Mouse (Mus musculus) erythroblast, embryonic 14.5 days (primary cell): ENCODE results near the gene Rai14. TPM values are rescaled to one million over a fixed set of nuclear protein-coding genes. Genes with fewer than 3 reads are reported as not detected.

Source experiments
- H3K27me3 ChIP-seq: 2 replicates; pipeline ENCODE4 v1.6.1; 2012; ENCODE audit warnings: inconsistent platforms; ENCODE audit not compliant: control insufficient read depth
- H3K36me3 ChIP-seq: 2 replicates; pipeline ENCODE4 v1.6.1; 2012; ENCODE audit warnings: mild to moderate bottlenecking, inconsistent platforms; ENCODE audit not compliant: control insufficient read depth
- H3K4me1 ChIP-seq: 2 replicates; pipeline ENCODE4 v1.6.1; 2012; ENCODE audit warnings: inconsistent platforms; ENCODE audit not compliant: control insufficient read depth
- H3K4me3 ChIP-seq: replicated peaks from 2 replicates; pipeline ENCODE3; 2012; ENCODE audit warnings: moderate library complexity, mild to moderate bottlenecking, inconsistent platforms
- H3K9me3 ChIP-seq: 2 replicates; pipeline ENCODE4 v1.6.1; 2012; ENCODE audit warnings: low read length, inconsistent platforms, mixed read lengths; ENCODE audit not compliant: control insufficient read depth
- GATA1 ChIP-seq: IDR thresholded peaks from 2 replicates; pipeline ENCODE4 v1.6.1; 2012; ENCODE audit warnings: low read length, inconsistent platforms, mixed read lengths
- TAL1 ChIP-seq: IDR thresholded peaks from 3 replicates; pipeline ENCODE4 v1.6.1; 2012; ENCODE audit warnings: low read length, inconsistent platforms, mixed read lengths
- polyA plus RNA-seq: library from polyadenylated mRNA; stranded (reverse); fragments of >175 nt; gene quantifications from 2 replicates; pipeline ENCODE4 v1.2.3, GENCODE M21; 2012

Gene Rai14
- polyA plus RNA-seq, 1 experiment, result not detected

DNA sequence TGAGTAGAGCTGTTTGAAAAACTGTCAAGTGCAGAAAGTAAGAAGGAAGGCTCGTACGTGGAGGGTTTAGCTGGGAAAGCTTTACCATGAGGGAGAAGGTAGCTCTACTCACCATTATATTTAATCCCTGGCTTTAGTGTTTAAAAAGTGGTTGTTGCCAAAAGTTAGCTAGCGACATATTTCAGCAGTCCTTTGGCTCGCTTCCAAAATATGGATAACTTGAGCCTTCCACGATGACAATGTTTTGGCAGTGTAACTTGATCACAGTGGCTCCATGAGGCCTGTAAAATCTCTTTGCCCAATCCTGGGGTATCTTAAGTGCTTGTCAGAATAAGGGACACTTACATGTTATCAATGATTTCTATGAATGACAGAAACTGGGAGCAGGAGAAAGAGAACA is 12.9 kb downstream of the Rai14 start:
- TF ChIP-seq GATA1 (no peak), TAL1 (no peak)
- Histone ChIP-seq H3K27me3 (no peaks in the 10 kb centered on the region), H3K36me3 (no peaks in the 10 kb centered on the region), H3K4me1 (no peaks in the 10 kb centered on the region), H3K4me3 (no peak overlapping the region), H3K9me3 (no peaks in the 10 kb centered on the region)

DNA sequence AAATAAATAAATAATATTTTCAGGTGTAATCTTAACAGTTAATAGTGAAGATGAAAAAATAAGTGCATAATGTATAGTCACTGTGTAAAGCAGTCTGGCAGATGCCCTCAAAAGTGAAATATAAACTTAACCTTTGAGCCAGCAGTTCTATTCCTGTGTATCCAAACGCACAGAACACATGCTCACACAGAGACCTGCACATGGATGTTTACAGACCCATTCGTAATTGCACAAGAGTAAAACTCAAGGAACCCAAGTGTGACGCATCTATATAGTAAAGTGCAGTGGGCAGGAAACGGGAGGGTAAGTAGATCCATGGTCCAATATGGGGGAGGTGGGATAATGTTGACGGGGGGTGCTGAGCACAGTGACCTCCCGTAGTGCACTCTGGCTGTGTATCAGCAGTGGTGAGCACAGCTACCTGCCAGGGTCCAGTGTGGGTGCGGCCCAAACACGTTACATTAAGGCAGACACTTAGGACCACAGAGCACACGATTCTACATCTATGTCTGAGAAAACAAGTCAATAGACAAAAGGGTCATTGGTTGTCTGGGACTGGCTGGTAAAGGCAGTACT is 13.4 kb downstream of the Rai14 start:
- Histone ChIP-seq H3K9me3 (no peaks in the 10 kb centered on the region), H3K27me3 (no peaks in the 10 kb centered on the region), H3K4me3 (no peak overlapping the region), H3K36me3 (no peaks in the 10 kb centered on the region), H3K4me1 (no peaks in the 10 kb centered on the region)
- no peak for TF ChIP-seq TAL1
- TF ChIP-seq GATA1, result no peak

DNA sequence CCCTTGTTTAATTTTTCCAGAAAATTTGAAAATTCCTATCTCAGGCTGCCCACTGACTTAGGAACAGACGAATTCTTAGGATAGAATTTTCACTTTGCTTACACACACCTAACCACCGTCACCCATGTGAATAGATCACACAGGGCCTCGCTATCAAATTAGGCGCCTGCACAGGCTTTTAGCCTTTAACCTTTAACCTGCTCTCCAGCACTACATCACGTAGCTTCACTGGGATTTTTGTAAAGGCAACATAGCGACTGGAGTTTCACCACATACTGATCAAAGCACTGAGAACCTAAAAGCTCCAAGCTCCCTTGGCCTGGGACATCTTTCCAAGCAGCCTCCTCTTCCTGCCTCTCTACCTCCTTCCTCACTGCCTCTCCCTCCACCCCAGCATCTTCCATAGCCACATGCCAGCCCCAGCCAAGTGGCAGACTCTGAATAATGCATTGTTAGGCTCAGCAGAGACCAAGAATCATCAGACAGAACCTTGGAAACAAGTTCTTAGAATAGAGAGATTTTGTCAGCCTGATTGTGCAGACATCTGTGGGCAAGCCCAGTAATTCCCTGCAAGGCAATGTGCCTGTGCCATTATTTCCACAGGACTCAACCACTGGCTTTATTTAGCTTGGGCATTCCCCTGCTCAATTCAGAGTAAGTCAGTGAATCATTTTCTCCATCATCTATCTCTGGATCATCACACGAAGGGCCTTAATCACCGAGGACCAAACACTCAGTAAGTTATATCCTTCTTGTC is 17.8 kb downstream of the Rai14 start:
- Histone ChIP-seq H3K4me3 (no peak overlapping the region), H3K36me3 (no peaks in the 10 kb centered on the region), H3K27me3 (no peaks in the 10 kb centered on the region), H3K9me3 (no peaks in the 10 kb centered on the region), H3K4me1 (no peaks in the 10 kb centered on the region)
- TF ChIP-seq GATA1 (no peak), TAL1 (no peak)

DNA sequence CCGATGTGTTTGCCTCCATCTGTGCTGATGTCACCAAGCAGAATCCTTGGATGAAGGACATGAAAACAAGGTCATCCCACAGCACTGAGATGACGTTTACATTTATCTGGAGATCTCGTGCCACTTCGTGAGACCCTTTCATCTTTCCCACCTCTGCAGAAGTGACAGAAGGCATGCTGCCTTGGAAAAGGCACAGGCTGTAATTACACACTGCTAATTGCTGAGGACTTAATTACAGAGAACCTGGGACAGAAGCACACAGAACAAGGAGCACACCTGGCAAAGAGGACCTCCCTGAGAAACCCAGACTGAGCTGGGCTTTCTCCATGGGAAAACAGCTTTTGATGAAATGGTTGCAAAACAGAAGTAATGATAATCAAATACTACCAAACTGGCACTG is 21.8 kb downstream of the Rai14 start:
- H3K27me3 ChIP-seq, result no peaks in the 10 kb centered on the region

DNA sequence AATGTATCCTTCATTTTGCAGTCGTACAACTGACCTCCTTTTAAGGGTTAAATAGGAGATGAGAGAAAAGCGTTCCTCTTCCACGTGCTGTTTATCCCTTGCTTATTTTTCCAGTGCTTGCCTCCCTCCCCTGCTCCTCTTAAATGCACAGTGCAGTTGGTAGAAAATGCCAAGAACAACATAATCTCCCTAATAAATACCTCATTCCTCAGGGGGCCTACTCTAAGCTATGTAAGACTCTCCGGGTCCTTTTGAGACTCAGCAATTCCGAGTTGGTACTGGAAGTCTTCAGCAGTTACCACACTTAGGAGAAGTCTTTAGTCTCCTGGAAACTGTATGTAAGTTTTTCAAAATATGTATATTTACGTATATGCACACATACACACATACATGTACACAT is 22.9 kb downstream of the Rai14 start:
- Histone ChIP-seq H3K9me3 (no peaks in the 10 kb centered on the region), H3K4me3 (no peak overlapping the region), H3K4me1 (no peaks in the 10 kb centered on the region), H3K27me3 (no peaks in the 10 kb centered on the region), H3K36me3 (no peaks in the 10 kb centered on the region)
- TF ChIP-seq GATA1 (no peak), TAL1 (no peak)

More for the DNA sequence above, 21.8 kb downstream of the Rai14 start:
- no peak for TF ChIP-seq TAL1
- no peak overlapping the region for H3K4me3 ChIP-seq
- no peaks in the 10 kb centered on the region for H3K4me1 ChIP-seq
- H3K9me3 ChIP-seq, result no peaks in the 10 kb centered on the region
- H3K36me3 ChIP-seq, result no peaks in the 10 kb centered on the region

DNA sequence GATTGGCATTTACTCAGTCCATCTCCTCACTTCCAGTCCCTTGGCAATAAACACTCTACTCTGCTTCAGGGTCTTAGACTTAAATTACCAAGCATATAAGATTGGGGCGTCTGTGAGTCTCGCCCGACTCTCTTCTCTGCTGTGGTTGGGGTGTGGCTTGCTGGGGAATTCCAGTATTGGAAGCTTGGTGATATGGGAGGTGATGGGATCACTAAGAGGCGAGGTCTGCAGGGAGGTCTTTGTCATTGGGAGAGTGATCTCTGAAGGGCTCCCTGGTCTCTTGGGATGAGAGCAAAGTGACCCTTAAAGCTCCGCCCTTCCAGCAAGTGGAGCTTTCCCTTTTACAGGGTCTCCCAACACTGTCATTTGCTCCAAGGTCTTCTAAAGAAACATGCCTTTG is 23.5 kb downstream of the Rai14 start:
- H3K4me1 ChIP-seq, result no peaks in the 10 kb centered on the region
- TF ChIP-seq GATA1 (no peak), TAL1 (no peak)
- H3K4me3 ChIP-seq, result no peak overlapping the region
- no peaks in the 10 kb centered on the region for H3K27me3 ChIP-seq
- no peaks in the 10 kb centered on the region for H3K9me3 ChIP-seq
- H3K36me3 ChIP-seq, result no peaks in the 10 kb centered on the region

DNA sequence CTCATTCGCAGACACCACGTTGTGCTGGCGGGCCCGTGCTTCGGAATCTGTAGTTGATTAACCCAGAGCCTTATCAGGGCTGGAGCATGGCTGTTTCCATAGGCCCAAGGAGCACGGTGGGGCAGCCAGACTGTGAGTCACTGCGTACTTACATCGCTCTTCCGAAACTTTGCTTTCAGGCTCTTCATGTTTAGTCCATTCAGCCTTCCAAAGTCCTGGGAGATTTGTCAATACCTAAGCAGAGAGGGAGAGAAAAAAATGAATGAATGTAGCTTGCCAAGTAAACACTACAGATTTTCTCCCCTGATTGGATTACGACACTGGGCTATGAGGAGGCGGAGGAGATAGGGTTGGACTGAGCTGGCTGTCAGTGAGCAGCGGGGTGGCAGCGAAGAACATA is 24.2 kb downstream of the Rai14 start:
- H3K27me3 ChIP-seq, result no peaks in the 10 kb centered on the region
- H3K36me3 ChIP-seq, result no peaks in the 10 kb centered on the region
- no peak for TF ChIP-seq TAL1
- no peaks in the 10 kb centered on the region for H3K9me3 ChIP-seq
- no peak overlapping the region for H3K4me3 ChIP-seq
- H3K4me1 ChIP-seq, result no peaks in the 10 kb centered on the region

DNA sequence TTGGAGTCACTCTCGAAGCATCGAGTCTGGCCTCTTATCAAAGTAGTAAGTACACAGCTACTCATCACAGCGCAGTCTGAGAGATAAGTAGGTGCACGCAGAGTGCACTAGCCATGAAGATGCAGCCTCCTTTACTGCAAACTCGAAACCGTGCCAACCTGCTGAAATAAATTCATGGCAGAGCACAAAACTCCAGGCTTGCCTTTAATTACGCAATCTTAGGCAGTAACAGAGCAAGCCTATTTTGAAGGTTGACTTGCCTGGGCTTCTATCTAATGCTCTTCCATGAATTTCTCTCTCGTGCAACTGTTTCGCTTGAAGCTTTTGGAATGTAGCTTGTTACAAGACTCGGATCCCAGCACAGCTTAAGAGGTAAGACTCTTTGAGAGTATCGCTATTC is 25.1 kb downstream of the Rai14 start:
- Histone ChIP-seq H3K27me3 (no peaks in the 10 kb centered on the region), H3K9me3 (no peaks in the 10 kb centered on the region), H3K4me1 (no peaks in the 10 kb centered on the region), H3K36me3 (no peaks in the 10 kb centered on the region), H3K4me3 (no peak overlapping the region)
- no peak for TF ChIP-seq GATA1
- no peak for TF ChIP-seq TAL1

DNA sequence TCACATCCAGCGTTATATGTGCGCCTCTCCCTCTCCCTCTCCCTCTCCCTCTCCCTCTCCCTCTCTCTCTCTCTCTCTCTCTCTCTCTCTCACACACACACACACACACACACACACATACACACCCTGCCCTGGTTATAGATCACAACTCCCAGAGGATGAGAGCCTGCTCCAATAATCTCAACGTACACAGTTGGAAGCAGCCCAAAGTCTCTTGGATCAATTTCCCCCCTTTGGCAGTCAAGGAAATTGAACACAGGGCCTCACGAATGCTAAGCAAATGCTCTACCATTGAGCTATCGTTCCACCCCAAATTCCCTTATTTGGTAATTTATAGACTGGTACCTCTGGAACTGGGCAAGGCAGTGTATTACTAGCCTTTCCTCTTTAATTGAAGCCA is 25.7 kb downstream of the Rai14 start:
- no peak for TF ChIP-seq TAL1
- no peak for TF ChIP-seq GATA1

DNA sequence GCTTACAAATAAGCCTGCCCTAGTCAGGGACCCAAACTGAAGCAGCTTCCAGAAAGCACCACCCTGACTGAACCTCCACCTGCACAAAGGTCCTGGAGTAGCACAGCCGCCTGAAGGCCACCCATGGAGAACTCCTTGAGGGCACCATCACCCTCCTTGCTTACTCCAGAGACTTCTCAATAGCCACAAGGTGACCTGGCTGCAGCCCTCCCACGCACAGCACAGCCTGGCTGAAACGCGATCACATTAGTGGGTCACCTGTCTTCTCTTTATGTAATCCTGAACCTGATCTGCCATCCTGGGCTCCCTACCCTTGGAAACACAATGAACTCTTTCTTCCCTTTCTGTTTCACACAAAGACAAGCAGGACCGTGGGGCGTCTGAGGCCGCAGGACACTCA is 27.1 kb downstream of the Rai14 start:
- no peak for TF ChIP-seq TAL1
- TF ChIP-seq GATA1, result no peak
- H3K9me3 ChIP-seq, result no peaks in the 10 kb centered on the region
- H3K27me3 ChIP-seq, result no peaks in the 10 kb centered on the region
- H3K4me1 ChIP-seq, result no peaks in the 10 kb centered on the region
- no peaks in the 10 kb centered on the region for H3K36me3 ChIP-seq
- no peak overlapping the region for H3K4me3 ChIP-seq

More for the DNA sequence above, 25.7 kb downstream of the Rai14 start:
- H3K9me3 ChIP-seq, result no peaks in the 10 kb centered on the region
- H3K36me3 ChIP-seq, result no peaks in the 10 kb centered on the region
- H3K4me3 ChIP-seq, result no peak overlapping the region
- H3K4me1 ChIP-seq, result no peaks in the 10 kb centered on the region
- no peaks in the 10 kb centered on the region for H3K27me3 ChIP-seq
